Mouse (Mus musculus): ENCODE results near the gene Cacnb3.

Gene Cacnb3

DNA sequence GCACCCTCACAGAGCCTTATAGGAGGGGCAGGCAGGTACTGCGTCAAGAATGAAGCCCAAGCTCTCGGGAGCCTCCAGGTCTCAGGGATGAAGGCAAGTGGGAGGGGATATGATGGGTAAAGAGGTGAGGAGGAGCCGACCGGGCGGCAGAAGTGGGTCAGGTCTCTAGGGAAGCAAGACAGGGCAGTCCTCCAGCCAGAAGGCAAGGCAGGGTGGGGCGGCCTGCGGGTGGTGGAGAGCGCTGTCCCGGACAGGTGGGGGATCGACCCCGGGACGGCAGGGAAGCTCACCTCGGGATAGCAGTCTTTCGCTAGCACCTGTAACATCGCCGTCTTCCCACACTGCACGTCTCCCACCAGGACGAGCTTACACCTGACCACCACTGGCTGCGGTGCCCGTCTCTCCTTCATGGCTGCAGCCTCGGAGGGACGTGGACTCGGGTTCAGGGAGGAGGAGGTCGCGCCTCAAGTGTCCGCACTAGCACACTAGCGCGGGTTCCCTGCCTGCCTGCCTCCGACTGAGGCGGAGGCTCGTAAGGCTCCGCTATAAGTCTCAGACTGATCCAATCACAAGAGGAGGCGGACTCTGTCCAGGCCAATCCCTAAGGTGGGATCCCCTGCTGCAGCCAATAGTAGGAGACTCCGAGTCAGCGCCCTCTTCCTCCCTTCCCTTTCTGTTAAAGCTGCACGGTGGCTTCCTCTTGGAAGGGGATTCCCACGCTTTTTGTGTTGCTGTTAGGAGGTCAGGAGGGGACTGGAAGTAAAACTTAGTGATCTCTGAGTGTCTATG is 46.5 kb downstream of the Cacnb3 start, which contains the start of gene Rnd1:
TSS of gene Rnd1 (minus strand) at position 522 of the 789 bp plus-strand sequence.
- peak; percentile 82 to 89 for DNase-seq

DNA sequence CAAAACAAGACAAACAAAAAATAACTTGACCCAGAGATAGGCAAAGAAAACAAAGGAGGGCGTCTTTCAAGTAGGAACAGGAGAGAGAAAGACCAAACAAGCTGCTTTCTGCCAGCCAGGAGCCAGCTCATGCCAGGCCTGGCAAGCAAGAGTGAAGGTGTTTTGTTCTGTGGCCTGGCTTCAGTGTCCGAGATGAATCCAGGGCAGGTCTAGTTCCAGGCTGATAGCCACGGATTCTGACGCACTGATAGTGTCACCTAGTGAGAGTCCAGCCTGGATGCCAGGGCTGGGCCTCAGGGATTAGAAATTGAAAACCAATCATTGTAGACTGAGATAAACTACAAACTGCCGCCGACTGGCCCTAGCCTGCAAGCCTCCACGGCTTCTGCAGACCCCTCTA is 47.3 kb downstream of the Cacnb3 start:
- no peak for DNase-seq

DNA sequence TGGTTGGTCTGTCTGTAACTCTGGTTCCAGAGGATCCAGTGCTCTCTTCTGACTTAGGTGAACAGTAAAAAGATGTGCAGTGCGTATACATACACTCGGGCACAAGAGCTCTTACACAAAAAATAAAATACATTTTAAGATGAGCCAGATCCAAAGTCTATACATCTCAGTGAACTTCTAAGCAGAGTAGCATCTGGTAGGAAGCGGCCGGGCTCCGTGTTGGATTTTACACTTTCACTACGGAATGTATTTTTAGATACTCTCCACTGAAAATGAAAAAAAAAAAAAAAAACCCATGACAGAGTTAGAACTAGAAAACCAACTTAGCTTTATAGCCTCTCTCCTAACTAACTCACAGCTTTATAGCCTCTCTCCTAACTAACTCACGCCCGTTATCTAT is 50.0 kb downstream of the Cacnb3 start:
- no peak for DNase-seq

DNA sequence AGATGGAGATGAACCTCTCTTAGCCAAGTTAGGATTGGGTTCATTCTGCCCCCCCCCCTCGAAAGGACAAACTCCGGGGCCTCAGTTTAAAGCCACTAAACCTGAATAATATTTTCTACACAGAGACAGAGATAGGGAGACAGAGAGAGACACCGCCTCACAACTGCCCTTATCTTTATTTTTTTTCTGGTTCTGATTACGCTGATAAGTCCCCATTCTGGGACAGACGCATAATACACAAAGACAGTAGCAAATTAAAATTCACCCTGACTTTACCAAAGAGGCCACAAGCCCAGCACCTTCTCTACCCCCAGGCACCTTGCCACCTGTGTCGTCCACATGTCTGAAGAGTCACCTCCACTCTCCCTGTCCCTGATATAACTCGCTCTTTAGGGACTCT is 51.0 kb downstream of the Cacnb3 start:
- no peak for DNase-seq

DNA sequence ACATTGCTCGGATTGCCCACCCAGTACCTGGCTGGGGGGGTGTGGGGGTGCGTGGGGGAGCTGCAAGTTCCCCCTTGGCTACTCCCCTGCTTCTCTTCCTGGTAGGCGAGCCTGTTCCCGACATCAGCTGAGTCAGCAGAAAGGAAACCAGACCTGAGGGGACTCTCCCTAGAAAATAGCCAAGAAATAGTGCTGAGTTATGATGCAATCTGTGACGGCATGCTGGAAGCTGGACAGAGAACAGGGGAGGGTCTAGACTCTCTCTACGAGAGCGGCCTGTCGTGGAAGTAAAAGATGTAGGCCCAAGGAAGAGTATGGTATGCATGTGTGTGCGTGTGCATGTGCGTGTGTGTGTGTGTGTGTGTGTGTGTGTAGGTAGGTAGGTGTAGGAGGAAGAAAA is 52.5 kb downstream of the Cacnb3 start:
- no peak for DNase-seq

DNA sequence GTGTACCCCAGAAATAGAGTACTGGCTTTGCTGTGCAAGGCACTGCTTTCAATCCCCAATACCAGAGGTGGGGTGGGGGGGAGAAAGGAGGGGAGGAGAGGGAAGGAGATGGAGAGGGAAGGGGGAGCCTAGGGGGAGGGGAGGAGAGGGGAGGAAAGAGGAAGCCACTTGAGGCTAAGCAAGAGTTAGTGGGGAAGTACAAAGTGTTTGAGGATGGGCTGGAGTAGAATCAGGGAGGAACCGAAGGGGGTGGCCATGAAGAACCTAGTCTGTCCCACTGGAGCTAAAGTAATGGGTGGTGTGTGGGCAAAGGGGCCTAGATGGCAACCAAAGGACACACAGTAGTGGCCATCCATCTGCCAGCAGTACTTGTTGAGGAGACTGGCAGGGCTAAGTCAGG is 53.1 kb downstream of the Cacnb3 start:
- DNase-seq: no peak

DNA sequence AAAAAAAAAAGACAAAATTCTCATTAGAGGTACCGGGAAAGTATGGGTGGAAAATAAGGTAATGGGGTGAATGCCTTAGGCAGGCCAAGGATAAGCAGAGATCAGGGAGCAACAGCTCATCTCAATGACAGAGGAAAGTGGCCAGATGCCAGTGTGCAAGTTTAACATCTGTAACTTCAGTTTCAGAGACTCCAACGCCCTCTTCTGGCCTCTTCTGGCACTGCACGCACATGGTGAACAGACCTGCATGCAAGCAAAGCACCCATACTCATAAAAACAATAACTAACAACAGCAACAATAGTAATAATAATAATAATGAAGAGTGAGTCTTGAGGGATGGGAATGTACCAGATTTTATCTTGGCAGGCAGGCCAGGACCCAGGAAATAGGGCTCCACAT is 55.3 kb downstream of the Cacnb3 start:
- no peak for DNase-seq

DNA sequence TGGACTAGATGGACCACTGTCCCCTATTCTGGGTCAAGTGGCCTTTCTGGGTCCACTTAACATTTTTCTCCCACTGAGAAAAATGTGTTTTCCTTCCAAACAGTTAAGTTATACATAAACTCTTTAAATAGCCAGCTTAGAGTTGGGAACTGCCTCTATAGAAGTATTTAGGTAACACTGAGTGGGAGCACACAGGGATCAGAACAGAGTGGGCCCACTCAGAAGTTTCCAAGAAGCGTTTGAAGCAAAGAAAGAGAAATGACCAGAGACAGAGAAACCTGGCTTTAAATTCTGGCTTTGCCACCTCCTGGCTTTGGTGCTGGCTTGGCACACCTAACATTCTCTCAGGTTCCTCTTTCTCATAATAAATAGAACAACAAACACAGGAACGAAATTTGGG is 59.0 kb downstream of the Cacnb3 start:
- DNase-seq: no peak

DNA sequence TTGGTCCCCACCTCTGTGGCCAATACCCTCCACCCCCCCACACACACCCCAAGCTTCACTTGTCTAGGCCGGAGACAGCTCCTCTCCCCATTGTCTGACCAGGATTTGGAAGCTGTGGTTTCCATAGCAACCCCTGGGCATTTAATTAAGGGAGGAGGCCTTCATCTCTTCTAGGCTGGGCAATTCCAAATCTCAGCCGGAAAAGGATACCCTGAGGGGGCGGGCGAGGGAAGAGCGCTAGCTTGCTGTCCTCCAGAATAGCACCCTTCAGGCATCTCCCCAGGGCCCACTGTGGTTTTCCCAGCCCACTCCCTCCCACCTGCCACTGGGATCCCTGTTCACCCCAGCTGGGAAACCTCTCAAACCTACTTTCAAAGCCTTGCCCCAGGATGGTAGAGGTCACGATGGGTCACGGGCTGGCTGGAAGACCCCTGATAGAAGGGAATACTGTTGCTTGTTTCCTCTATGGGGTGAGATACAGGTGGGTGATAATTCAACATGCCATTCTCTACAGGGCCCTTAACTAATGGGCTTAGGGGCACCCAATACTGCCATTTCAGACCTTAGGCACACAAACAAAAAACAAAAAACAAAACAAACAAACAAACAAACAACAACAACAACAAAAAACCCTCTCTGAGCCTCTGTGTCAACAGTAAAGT is 61.0 kb downstream of the Cacnb3 start:
- DNase-seq: peak in 1 of 2 experiments; percentile 33

DNA sequence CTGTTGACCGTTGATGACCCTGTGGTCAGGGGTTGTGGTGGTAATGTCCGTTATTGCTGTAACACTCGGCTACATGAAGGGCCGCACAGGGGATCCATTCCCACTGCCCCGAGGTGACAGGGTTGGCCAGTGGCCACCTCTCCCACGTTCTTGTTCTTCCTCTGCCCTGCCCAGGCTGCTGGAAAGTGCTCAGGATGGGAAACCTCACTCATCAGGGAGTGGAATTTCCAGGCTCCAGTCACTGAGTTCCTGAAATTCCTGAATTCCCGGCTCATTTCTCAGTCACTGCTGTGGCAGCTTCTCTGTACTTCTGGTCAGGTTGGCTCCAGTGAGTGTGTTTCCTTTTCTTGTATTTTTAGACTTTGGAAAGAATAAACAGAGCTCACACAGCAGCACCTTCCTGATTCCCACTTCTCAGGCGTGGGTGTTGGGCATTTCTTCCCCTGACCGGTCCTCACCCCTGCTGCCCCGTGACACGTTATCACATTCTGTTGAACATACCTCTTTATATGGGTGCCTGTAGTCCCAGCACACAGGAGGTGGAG is 61.6 kb downstream of the Cacnb3 start:
- peak; percentile 57 to 72 for DNase-seq

Measured in kidney, adult 8-10 months (tissue).